Mouse (Mus musculus): ENCODE measurements at regions not wholly inside any gene's neighbourhood (a gene's known extent, or its start where the extent isn't known, plus 50 kb on each side); places are given as distances from the start of the nearest gene placed in this dataset.

GRCm38 (mm10) chr1:92340644-92341043 lies 133.0 kb downstream of the Ndufa10 start:
- DNase-seq = no peak

GRCm38 (mm10) chr1:92338589-92338988 lies 135.1 kb downstream of the Ndufa10 start:
- no peak for DNase-seq

- no peak for DNase-seq
Observed at GRCm38 (mm10) chr1:92337450-92337849, 136.2 kb downstream of the Ndufa10 start.

- no peak for DNase-seq
Observed at GRCm38 (mm10) chr1:92332248-92332584, 136.7 kb upstream of the Hdac4 start.

GRCm38 (mm10) chr1:92331559-92332247 lies 136.2 kb upstream of the Hdac4 start:
- no peak for DNase-seq

GRCm38 (mm10) chr1:92330181-92330580 lies 134.7 kb upstream of the Hdac4 start:
- DNase-seq = no peak

GRCm38 (mm10) chr1:92329491-92329890 lies 134.0 kb upstream of the Hdac4 start:
- DNase-seq = no peak

GRCm38 (mm10) chr1:92327141-92327540 lies 131.6 kb upstream of the Hdac4 start:
- no peak for DNase-seq

GRCm38 (mm10) chr1:92325281-92325680 lies 129.8 kb upstream of the Hdac4 start:
- no peak for DNase-seq

GRCm38 (mm10) chr1:92324091-92324950 lies 128.8 kb upstream of the Hdac4 start:
- no peak for DNase-seq

- no peak for DNase-seq
Observed at GRCm38 (mm10) chr1:92317131-92317530, 121.6 kb upstream of the Hdac4 start.

- DNase-seq = no peak
Observed at GRCm38 (mm10) chr1:92316191-92316723, 120.8 kb upstream of the Hdac4 start.

GRCm38 (mm10) chr1:92313001-92313597 lies 117.6 kb upstream of the Hdac4 start:
- no peak for DNase-seq

- DNase-seq = no peak
Observed at GRCm38 (mm10) chr1:92309883-92310282, 114.4 kb upstream of the Hdac4 start.

GRCm38 (mm10) chr1:92309381-92309780 lies 113.9 kb upstream of the Hdac4 start:
- no peak for DNase-seq

GRCm38 (mm10) chr1:92308537-92308936 lies 113.0 kb upstream of the Hdac4 start:
- no peak for DNase-seq

GRCm38 (mm10) chr1:92306042-92306441 lies 110.5 kb upstream of the Hdac4 start:
- no peak for DNase-seq

GRCm38 (mm10) chr1:92299041-92299440 lies 103.5 kb upstream of the Hdac4 start:
- DNase-seq = no peak

- no peak for DNase-seq
Observed at GRCm38 (mm10) chr1:92292681-92293380, 97.3 kb upstream of the Hdac4 start.

GRCm38 (mm10) chr1:92286966-92287342 lies 91.5 kb upstream of the Hdac4 start:
- DNase-seq = no peak

- DNase-seq = no peak
Observed at GRCm38 (mm10) chr1:92286013-92286965, 90.8 kb upstream of the Hdac4 start.

Measured in adrenal gland, postnatal 36 days (tissue).